Mouse (Mus musculus) bone marrow, adult 2 months (tissue): Measurements from ENCODE around the gene Cd72.

Experiments
- CTCF ChIP-seq: fragments of 200-500 bp; IDR thresholded peaks from 2 replicates; pipeline ENCODE4 v1.5.1; 2011; ENCODE audit warnings: low read length, control low read depth; ENCODE audit not compliant: control insufficient read depth, insufficient read depth
- POLR2A ChIP-seq: fragments of 200-500 bp; IDR thresholded peaks from 2 replicates; pipeline ENCODE4 v1.6.1; 2011; ENCODE audit warnings: low read depth, mild to moderate bottlenecking, control low read depth, low read length, borderline replicate concordance; ENCODE audit not compliant: control insufficient read depth

GRCm38 (mm10) chr4:43503041-43503440 is 48.6 kb upstream of the Cd72 start:
- TF ChIP-seq CTCF (no peak), POLR2A (no peak)
